Mouse (Mus musculus): ENCODE results near the gene Tns3.

- TF ChIP-seq USF2 (IDR thresholded peaks at IDR 0.05; ENCODE audit: borderline replicate concordance in 1 of 2, insufficient read depth in 1 of 2, low read depth in 1 of 2, low read length in 2 of 2) (no peak), TBP (IDR thresholded peaks at IDR 0.05; ENCODE audit: low read depth, low read length) (no peak), POLR2A (IDR thresholded peaks at IDR 0.05; ENCODE audit: control insufficient read depth in 1 of 2, insufficient read depth in 1 of 2, low read depth in 1 of 2, low read length in 2 of 2, poor library complexity in 1 of 2) (no peak), EP300 (IDR thresholded peaks at IDR 0.05; ENCODE audit: low read depth in 1 of 2, low read length in 2 of 2) (no peak), CTCF (IDR thresholded peaks at IDR 0.05 in 2 of 3, conservative IDR thresholded peaks at IDR 0.05 in 1 of 3; ENCODE audit: control insufficient read depth in 1 of 3, insufficient read depth in 1 of 3, low read depth in 2 of 3, low read length in 3 of 3, poor library complexity in 1 of 3, severe bottlenecking in 1 of 3) (no peak), JUND (IDR thresholded peaks at IDR 0.05; ENCODE audit: low read depth, low read length) (no peak), NRF1 (IDR thresholded peaks at IDR 0.05; ENCODE audit: insufficient read depth, low read depth, low read length, poor library complexity, severe bottlenecking) (no peak), CHD2 (IDR thresholded peaks at IDR 0.05; ENCODE audit: low read length) (no peak), GATA1 (IDR thresholded peaks at IDR 0.05; ENCODE audit: low read depth, low read length) (no peak)
Observed at GRCm38 (mm10) chr11:8557006-8557405, 107.3 kb downstream of the Tns3 start.

Data from MEL (cell line).